ENCODE assay signal across 8 mouse cellular contexts in the genomic region with DNA sequence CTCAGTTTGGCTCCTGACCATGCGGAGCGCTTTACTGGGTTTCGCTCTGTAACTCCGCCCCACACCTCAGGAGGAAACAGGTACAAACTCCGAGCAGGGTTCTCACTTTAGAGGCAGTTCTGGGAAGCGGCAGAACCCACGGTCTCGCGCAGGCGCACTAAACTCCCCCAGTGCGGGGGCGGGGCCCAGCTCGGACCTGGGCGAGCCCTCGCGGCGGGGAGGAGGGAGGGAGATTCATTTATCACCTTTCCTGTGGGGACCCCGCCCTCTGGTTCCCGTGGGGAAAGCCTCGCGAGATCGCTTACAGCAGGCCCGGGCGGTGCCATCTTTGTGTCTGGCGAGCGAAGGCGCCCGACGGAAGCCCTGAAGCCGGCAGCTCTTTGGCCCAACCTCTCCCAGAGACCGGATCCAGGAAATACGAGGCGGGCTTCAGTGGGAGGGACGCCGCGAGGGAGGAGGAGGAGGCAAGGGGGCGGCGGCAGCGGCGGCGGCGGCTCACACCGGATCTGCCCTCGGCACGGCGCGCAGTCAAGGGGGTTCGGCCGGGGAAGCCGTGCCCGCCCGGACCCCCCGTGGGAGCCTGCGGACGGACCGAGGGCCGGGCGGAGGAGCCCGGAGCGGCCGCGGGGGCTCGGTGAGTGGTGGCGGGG. TPM values are rescaled to one million over a fixed set of nuclear protein-coding genes. Genes with fewer than 3 reads are reported as not detected.
DNase-seq lines count a peak whose midpoint lies in the region; ATAC-seq and TF ChIP-seq lines count a peak whose summit lies in the region.

A gene (plus strand): TSS at position 491 of the 650 bp plus-strand sequence.

- WGBS in forebrain, embryonic 10.5 days: 16% methylated on average over 60 of the region's 64 CpGs
- 12% methylated on average over 41 of the region's 64 CpGs for WGBS in heart, embryonic 15.5 days
- 12% methylated on average over 54 of the region's 64 CpGs for WGBS in liver, embryonic 14.5 days (ENCODE audit: insufficient replicate concordance)
- WGBS in neural tube, embryonic 11.5 days: 23% methylated on average over 46 of the region's 64 CpGs
- 16% methylated on average over 35 of the region's 64 CpGs for WGBS in stomach, postnatal 0 days

- H3K27ac ChIP-seq in forebrain, embryonic 10.5 days: peak within 1 kb of the TSS; percentile 90
- H3K27ac ChIP-seq in heart, embryonic 15.5 days: peak within 1 kb of the TSS; percentile 73
- peak within 1 kb of the TSS; percentile 70 for H3K27ac ChIP-seq in liver, embryonic 14.5 days
- no peak within 1 kb of the TSS for H3K27ac ChIP-seq in neural tube, embryonic 11.5 days (ENCODE audit: low read depth, low read length)
- H3K27ac ChIP-seq in stomach, postnatal 0 days (replicated peaks): peak within 1 kb of the TSS; percentile 78

- H3K4me3 ChIP-seq in forebrain, embryonic 10.5 days: peak within 1 kb of the TSS; percentile 69
- peak within 1 kb of the TSS; percentile 82 for H3K4me3 ChIP-seq in heart, embryonic 15.5 days
- H3K4me3 ChIP-seq in liver, embryonic 14.5 days (ENCODE audit: insufficient read depth in 1 of 2, low read depth in 2 of 2, low read length in 2 of 2): peak within 1 kb of the TSS; percentile 73 to 82
- H3K4me3 ChIP-seq in neural tube, embryonic 11.5 days (ENCODE audit: low read depth, low read length): peak within 1 kb of the TSS; percentile 62
- H3K4me3 ChIP-seq in stomach, postnatal 0 days (ENCODE audit: low read depth, low read length): peak within 1 kb of the TSS; percentile 65

- peak; percentile 96 for ATAC-seq in heart, embryonic 15.5 days (replicated peaks; ENCODE audit: insufficient number of reproducible peaks, insufficient read depth, low FRiP score, low read depth)
- peak; percentile 92 for ATAC-seq in liver, embryonic 14.5 days (ENCODE audit: insufficient read depth)
- peak; percentile 98 for ATAC-seq in neural tube, embryonic 11.5 days (ENCODE audit: insufficient read depth, low FRiP score, low TSS enrichment)
- ATAC-seq in stomach, postnatal 0 days (ENCODE audit: low FRiP score, low TSS enrichment): peak; percentile 99

- no peak for TF ChIP-seq CTCF in liver, embryonic 14.5 days (IDR thresholded peaks at IDR 0.05; ENCODE audit: low read depth)
- no peak for TF ChIP-seq CTCF in stomach, postnatal 0 days (IDR thresholded peaks at IDR 0.05; ENCODE audit: low read depth)

- H3K36me3 ChIP-seq in forebrain, embryonic 10.5 days (replicated peaks): no peaks in the 10 kb centered on the region
- no peaks in the 10 kb centered on the region for H3K36me3 ChIP-seq in heart, embryonic 15.5 days
- H3K36me3 ChIP-seq in liver, embryonic 14.5 days (replicated peaks; ENCODE audit: control insufficient read depth, insufficient read depth, low read depth): no peaks in the 10 kb centered on the region; the same call in 1 of the 2 replicates
- no peaks in the 10 kb centered on the region for H3K36me3 ChIP-seq in neural tube, embryonic 11.5 days (ENCODE audit: control insufficient read depth, insufficient read depth, low read length)
- no peaks in the 10 kb centered on the region for H3K36me3 ChIP-seq in stomach, postnatal 0 days (ENCODE audit: control insufficient read depth, insufficient read depth, low read length)

- peaks cover 18% of the 10 kb centered on the region for H3K27me3 ChIP-seq in forebrain, embryonic 10.5 days (ENCODE audit: poor library complexity, severe bottlenecking)
- H3K27me3 ChIP-seq in heart, embryonic 15.5 days: no peaks in the 10 kb centered on the region
- H3K27me3 ChIP-seq in liver, embryonic 14.5 days (ENCODE audit: control insufficient read depth, insufficient read depth, low read length): no peaks in the 10 kb centered on the region
- no peaks in the 10 kb centered on the region for H3K27me3 ChIP-seq in neural tube, embryonic 11.5 days (ENCODE audit: control insufficient read depth, insufficient read depth, low read length)
- H3K27me3 ChIP-seq in stomach, postnatal 0 days (ENCODE audit: control insufficient read depth, insufficient read depth, low read length): no peaks in the 10 kb centered on the region

- no peaks in the 10 kb centered on the region for H3K4me1 ChIP-seq in forebrain, embryonic 10.5 days
- H3K4me1 ChIP-seq in heart, embryonic 15.5 days (replicated peaks): peaks cover 5% of the 10 kb centered on the region
- peaks cover 9 to 13% of the 10 kb centered on the region in 2 experiments for H3K4me1 ChIP-seq in liver, embryonic 14.5 days (replicated peaks; ENCODE audit: control insufficient read depth in 2 of 2, insufficient read depth in 2 of 2, low read length in 1 of 2)
- no peaks in the 10 kb centered on the region for H3K4me1 ChIP-seq in neural tube, embryonic 11.5 days (ENCODE audit: control insufficient read depth, insufficient read depth, low read length)
- no peaks in the 10 kb centered on the region for H3K4me1 ChIP-seq in stomach, postnatal 0 days (replicated peaks; ENCODE audit: control insufficient read depth, insufficient read depth)

- DNase-seq in CD8-positive naive resting alpha-beta T cell, adult 2 months (ENCODE audit: low read depth in 2 of 2, low spot score in 2 of 2): peak; percentile 90 to 91
- DNase-seq in c-Kit-positive CD71-negative TER-119-negative erythroid progenitor cells, embryonic 14.5 days (ENCODE audit: low read depth): peak; percentile 82
- DNase-seq in forebrain, embryonic 10.5 days (ENCODE audit: extremely low spot score, low spot score): peak; percentile 88
- peak; percentile 97 to 98 for DNase-seq in kidney, postnatal 25 days
- peak; percentile 90 to 92 (median 91) for DNase-seq in liver, embryonic 14.5 days (ENCODE audit: low read depth in 3 of 3, low spot score in 3 of 3)
- DNase-seq in neural tube, embryonic 11.5 days (ENCODE audit: low spot score): peak; percentile 93
- DNase-seq in stomach, postnatal 0 days (ENCODE audit: low spot score): peak; percentile 96

- peak; percentile 67 for TF ChIP-seq EP300 in liver, embryonic 14.5 days (IDR thresholded peaks at IDR 0.05; ENCODE audit: low read depth)
- peak; percentile 97 for TF ChIP-seq EP300 in stomach, postnatal 0 days (optimal IDR thresholded peaks at IDR 0.05)

- H3K4me2 ChIP-seq in heart, embryonic 15.5 days: peak within 1 kb of the TSS; percentile 58
- peak within 1 kb of the TSS; percentile 72 for H3K4me2 ChIP-seq in liver, embryonic 14.5 days (ENCODE audit: low read depth)
- H3K4me2 ChIP-seq in neural tube, embryonic 11.5 days (ENCODE audit: low read depth): peak within 1 kb of the TSS; percentile 43
- peak within 1 kb of the TSS; percentile 54 for H3K4me2 ChIP-seq in stomach, postnatal 0 days (replicated peaks; ENCODE audit: low read depth)

- peak within 1 kb of the TSS; percentile 82 for H3K9ac ChIP-seq in heart, embryonic 15.5 days
- peak within 1 kb of the TSS; percentile 91 for H3K9ac ChIP-seq in liver, embryonic 14.5 days (replicated peaks)
- H3K9ac ChIP-seq in neural tube, embryonic 11.5 days (ENCODE audit: low read length): peak within 1 kb of the TSS; percentile 75
- peak within 1 kb of the TSS; percentile 80 for H3K9ac ChIP-seq in stomach, postnatal 0 days (ENCODE audit: low read length)

- no peaks in the 10 kb centered on the region for H3K9me3 ChIP-seq in forebrain, embryonic 10.5 days
- no peaks in the 10 kb centered on the region for H3K9me3 ChIP-seq in heart, embryonic 15.5 days (replicated peaks)
- H3K9me3 ChIP-seq in liver, embryonic 14.5 days (ENCODE audit: control insufficient read depth, low read length): no peaks in the 10 kb centered on the region
- H3K9me3 ChIP-seq in neural tube, embryonic 11.5 days (ENCODE audit: control insufficient read depth, low read length): no peaks in the 10 kb centered on the region
- H3K9me3 ChIP-seq in stomach, postnatal 0 days (ENCODE audit: control insufficient read depth, low read length): no peaks in the 10 kb centered on the region

RNA-seq across cellular contexts. Expression of the gene that starts here (rescaled TPM):
- polyA plus RNA-seq in forebrain, embryonic 10.5 days (2016; fragmentation: Nextera tagmentation; extraction: Ambion mirVana): 3.8 and 4.3 TPM in 2 replicates
- polyA plus RNA-seq in heart, embryonic 15.5 days (2015; fragmentation: Nextera tagmentation; extraction: Ambion mirVana): 3.5 and 3.6 TPM in 2 replicates
- 5.8 and 6.3 TPM in 2 replicates for polyA plus RNA-seq in liver, embryonic 14.5 days (2012; rRNA removed)
- 8.2 and 8.6 TPM in 2 replicates for polyA plus RNA-seq in liver, embryonic 14.5 days (2014; fragmentation: Nextera tagmentation; extraction: Ambion mirVana)
- polyA plus RNA-seq in neural tube, embryonic 11.5 days (2014; fragmentation: Nextera tagmentation; extraction: Ambion mirVana): 4.3 and 5.7 TPM in 2 replicates
- polyA plus RNA-seq in stomach, postnatal 0 days (2015; fragmentation: Nextera tagmentation; extraction: Ambion mirVana): 2.0 and 2.3 TPM in 2 replicates
